Mouse (Mus musculus): ENCODE results near the gene Btd.

Btd gene

GRCm38 (mm10) chr14:31647991-31648390, 7.2 kb downstream of the Btd start:
- DNase-seq (ENCODE audit: low spot score): no peak

- no peak for DNase-seq (ENCODE audit: low spot score)
Observed at GRCm38 (mm10) chr14:31650347-31650746, 9.5 kb downstream of the Btd start.

- DNase-seq (ENCODE audit: low spot score): no peak
Observed at GRCm38 (mm10) chr14:31651206-31651605, 10.4 kb downstream of the Btd start.

GRCm38 (mm10) chr14:31652106-31652505, 11.3 kb downstream of the Btd start:
- DNase-seq (ENCODE audit: low spot score): no peak

- no peak for DNase-seq (ENCODE audit: low spot score)
Observed at GRCm38 (mm10) chr14:31652624-31653023, 11.8 kb downstream of the Btd start.

- DNase-seq (ENCODE audit: low spot score): no peak
Observed at GRCm38 (mm10) chr14:31653101-31653875, 12.5 kb downstream of the Btd start.

GRCm38 (mm10) chr14:31654816-31655215, 14.0 kb downstream of the Btd start:
- peak; percentile 28 for DNase-seq (ENCODE audit: low spot score)

- DNase-seq (ENCODE audit: low spot score): no peak
Observed at GRCm38 (mm10) chr14:31655406-31655805, 14.6 kb downstream of the Btd start.

- DNase-seq (ENCODE audit: low spot score): no peak
Observed at GRCm38 (mm10) chr14:31656386-31656785, 15.6 kb downstream of the Btd start.

GRCm38 (mm10) chr14:31656857-31657645, 16.2 kb downstream of the Btd start:
- DNase-seq (ENCODE audit: low spot score): peak; percentile 61

- DNase-seq (ENCODE audit: low spot score): no peak
Observed at GRCm38 (mm10) chr14:31658126-31658680, 17.4 kb downstream of the Btd start.

GRCm38 (mm10) chr14:31659501-31660181, 18.8 kb downstream of the Btd start:
- peak; percentile 39 for DNase-seq (ENCODE audit: low spot score)

- no peak for DNase-seq (ENCODE audit: low spot score)
Observed at GRCm38 (mm10) chr14:31660312-31661093, 19.7 kb downstream of the Btd start.

GRCm38 (mm10) chr14:31661671-31662554, 21.1 kb downstream of the Btd start:
- peak; percentile 82 for DNase-seq (ENCODE audit: low spot score)

GRCm38 (mm10) chr14:31662555-31663211, 21.9 kb downstream of the Btd start:
- peak; percentile 52 for DNase-seq (ENCODE audit: low spot score)

- DNase-seq (ENCODE audit: low spot score): no peak
Observed at GRCm38 (mm10) chr14:31663376-31664099, 22.7 kb downstream of the Btd start.

GRCm38 (mm10) chr14:31664100-31664902, 23.5 kb downstream of the Btd start:
- DNase-seq (ENCODE audit: low spot score): no peak

- no peak for DNase-seq (ENCODE audit: low spot score)
Observed at GRCm38 (mm10) chr14:31664903-31665565, 24.2 kb downstream of the Btd start.

All from ovary, postnatal 36 days (tissue).